Mouse (Mus musculus) liver, embryonic 15.5 days (tissue): ENCODE results near the gene Pnck. TPM values are rescaled to one million over a fixed set of nuclear protein-coding genes. Genes with fewer than 3 reads are reported as not detected.

ENCODE experiments used
- ATAC-seq: fragments of 200-750 bp; cut with Nextera tagmentation; 2 replicates; pipeline ENCODE4 v1.8.0; 2017; ENCODE audit warnings: moderate number of reproducible peaks, mild to moderate bottlenecking, moderate library complexity; ENCODE audit not compliant: insufficient read depth
- H3K27ac ChIP-seq: fragments of 300-500 bp; sonication (generic); replicated peaks from 2 replicates; pipeline ENCODE4 v1.5.1; 2015; ENCODE audit warnings: mild to moderate bottlenecking, inconsistent platforms
- H3K27me3 ChIP-seq: fragments of 300-500 bp; sonication (generic); 2 replicates; pipeline ENCODE4 v1.6.1; 2015; ENCODE audit warnings: mild to moderate bottlenecking, inconsistent platforms
- H3K36me3 ChIP-seq: fragments of 300-500 bp; sonication (generic); replicated peaks from 2 replicates; pipeline ENCODE4 v1.6.1; 2015; ENCODE audit warnings: moderate library complexity, mild to moderate bottlenecking, inconsistent platforms
- H3K4me1 ChIP-seq: fragments of 300-500 bp; sonication (generic); replicated peaks from 2 replicates; pipeline ENCODE4 v1.6.1; 2015; ENCODE audit warnings: inconsistent platforms
- H3K4me2 ChIP-seq: fragments of 300-500 bp; sonication (generic); 2 replicates; pipeline ENCODE4 v1.6.1; 2015; ENCODE audit warnings: moderate library complexity, mild to moderate bottlenecking, inconsistent platforms
- H3K4me3 ChIP-seq: fragments of 300-500 bp; sonication (generic); replicated peaks from 2 replicates; pipeline ENCODE4 v1.5.1; 2015; ENCODE audit warnings: mild to moderate bottlenecking, inconsistent platforms
- H3K9ac ChIP-seq: fragments of 300-500 bp; sonication (generic); 2 replicates; pipeline ENCODE4 v1.6.1; 2015; ENCODE audit warnings: moderate library complexity, mild to moderate bottlenecking, inconsistent platforms
- H3K9me3 ChIP-seq: fragments of 300-500 bp; sonication (generic); replicated peaks from 2 replicates; pipeline ENCODE4 v1.6.1; 2016; ENCODE audit warnings: inconsistent platforms
- WGBS: fragments of 180-500 bp; shearing (Covaris S2); methylation state at CpG from one replicate; pipeline ENCODE4 v1.1.7; 2015; ENCODE audit warnings: mixed read lengths; ENCODE audit not compliant: insufficient replicate concordance; 5-methylcytosine and 5-hydroxymethylcytosine counted together
- polyA plus RNA-seq: library from polyadenylated mRNA; unstranded; fragments of >200 nt; fragmentation: Nextera tagmentation; extraction: Ambion mirVana; gene quantifications from 2 replicates; pipeline ENCODE4 v1.2.1, GENCODE M21; 2015

The Pnck gene
- polyA plus RNA-seq, 1 experiment from 2014 or later: 1.1 TPM

GRCm38 (mm10) chrX:73672879-73673618 lies 13.1 kb upstream of the Pnck start, which contains the start of gene Slc6a8:
Slc6a8 (plus strand) TSS chrX:73673150.
- peak within 1 kb of the TSS; percentile 53 for H3K4me3 ChIP-seq
- 16% methylated on average over 56 of the region's 72 CpGs for WGBS
- ATAC-seq: peak; percentile 44
- no peaks in the 10 kb centered on the region; the same call in 1 of the 2 replicates for H3K4me1 ChIP-seq
- peak within 1 kb of the TSS; percentile 21; the same call in 1 of the 2 replicates for H3K9ac ChIP-seq
- peak within 1 kb of the TSS; percentile 70 for H3K4me2 ChIP-seq
- H3K27me3 ChIP-seq: peaks cover 45% of the 10 kb centered on the region
- H3K9me3 ChIP-seq: no peaks in the 10 kb centered on the region
- H3K27ac ChIP-seq: no peak within 1 kb of the TSS
- no peaks in the 10 kb centered on the region for H3K36me3 ChIP-seq

DNA sequence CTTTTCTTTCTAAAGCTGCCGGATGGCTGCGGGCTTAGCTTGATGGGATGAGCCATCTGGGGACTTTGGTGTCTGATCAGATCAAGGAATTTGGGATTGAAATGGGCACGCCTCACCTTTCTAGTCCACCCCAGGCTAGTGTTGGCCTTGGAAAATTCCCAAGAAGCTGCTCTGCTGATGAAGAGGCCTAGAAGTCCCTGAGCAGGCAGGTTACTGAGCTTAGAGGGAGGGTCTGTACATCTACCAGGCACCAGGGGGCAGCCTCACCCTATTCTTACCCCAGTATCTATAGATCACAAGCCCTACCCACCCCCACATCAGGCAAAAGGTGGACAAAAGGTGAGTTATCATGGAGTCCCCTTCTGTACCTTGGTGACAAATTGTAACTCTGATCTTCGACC lies 12.1 kb upstream of the Pnck start:
- WGBS: 55% methylated on average over 4 of the region's 4 CpGs
- no peak overlapping the region for H3K4me2 ChIP-seq

GRCm38 (mm10) chrX:73663143-73663542 lies 3.2 kb upstream of the Pnck start:
- no peak overlapping the region for H3K4me2 ChIP-seq
- H3K27me3 ChIP-seq: peaks cover 19% of the 10 kb centered on the region
- H3K36me3 ChIP-seq: no peaks in the 10 kb centered on the region
- H3K4me1 ChIP-seq: no peaks in the 10 kb centered on the region
- ATAC-seq: no peak
- no peak overlapping the region for H3K27ac ChIP-seq
- H3K9ac ChIP-seq: no peak overlapping the region
- no peaks in the 10 kb centered on the region for H3K9me3 ChIP-seq
- H3K4me3 ChIP-seq: no peak overlapping the region

More for the DNA sequence above, 12.1 kb upstream of the Pnck start:
- no peak for ATAC-seq
- H3K27me3 ChIP-seq: peaks cover 45% of the 10 kb centered on the region
- no peaks in the 10 kb centered on the region for H3K9me3 ChIP-seq
- H3K36me3 ChIP-seq: no peaks in the 10 kb centered on the region
- no peak overlapping the region for H3K9ac ChIP-seq
- H3K27ac ChIP-seq: no peak overlapping the region
- H3K4me3 ChIP-seq: no peak overlapping the region
- no peaks in the 10 kb centered on the region; the same call in 1 of the 2 replicates for H3K4me1 ChIP-seq

- Histone ChIP-seq H3K27me3 (peaks cover 19% of the 10 kb centered on the region), H3K4me2 (peak overlapping the region; percentile 60), H3K9me3 (no peaks in the 10 kb centered on the region), H3K36me3 (no peaks in the 10 kb centered on the region), H3K27ac (no peak overlapping the region), H3K4me3 (peak overlapping the region; percentile 38), H3K4me1 (no peaks in the 10 kb centered on the region), H3K9ac (no peak overlapping the region)
- 44% methylated on average over 3 of the region's 3 CpGs for WGBS
- no peak for ATAC-seq
Measured at GRCm38 (mm10) chrX:73660284-73660665, 358 bp upstream of the Pnck start.

- Histone ChIP-seq H3K4me3 (no peak overlapping the region), H3K4me2 (no peak overlapping the region), H3K36me3 (no peaks in the 10 kb centered on the region), H3K9me3 (no peaks in the 10 kb centered on the region), H3K27ac (no peak overlapping the region), H3K27me3 (peaks cover 19% of the 10 kb centered on the region), H3K4me1 (no peaks in the 10 kb centered on the region), H3K9ac (no peak overlapping the region)
- WGBS: 59% methylated on average over 13 of the region's 13 CpGs
- ATAC-seq: no peak
Measured at GRCm38 (mm10) chrX:73658936-73659574, 862 bp downstream of the Pnck start.

GRCm38 (mm10) chrX:73658391-73658790 lies 1.5 kb downstream of the Pnck start:
- Histone ChIP-seq H3K4me3 (no peak overlapping the region), H3K27ac (no peak overlapping the region), H3K27me3 (peaks cover 19% of the 10 kb centered on the region), H3K9ac (no peak overlapping the region), H3K4me2 (no peak overlapping the region), H3K9me3 (no peaks in the 10 kb centered on the region), H3K4me1 (no peaks in the 10 kb centered on the region), H3K36me3 (no peaks in the 10 kb centered on the region)
- WGBS: 24% methylated on average over 7 of the region's 7 CpGs
- ATAC-seq: no peak

GRCm38 (mm10) chrX:73655529-73655928 lies 4.4 kb downstream of the Pnck start:
- Histone ChIP-seq H3K36me3 (no peaks in the 10 kb centered on the region), H3K27me3 (peaks cover 13% of the 10 kb centered on the region), H3K4me2 (no peak overlapping the region), H3K4me3 (no peak overlapping the region), H3K9me3 (no peaks in the 10 kb centered on the region), H3K9ac (no peak overlapping the region), H3K27ac (no peak overlapping the region), H3K4me1 (no peaks in the 10 kb centered on the region)
- ATAC-seq: no peak
- 26% methylated on average over 3 of the region's 3 CpGs for WGBS

- H3K27ac ChIP-seq: no peak overlapping the region
- H3K27me3 ChIP-seq: peaks cover 1% of the 10 kb centered on the region; the same call in 1 of the 2 replicates
- ATAC-seq: no peak
- H3K4me3 ChIP-seq: no peak overlapping the region
- H3K9ac ChIP-seq: no peak overlapping the region
- no peak overlapping the region for H3K4me2 ChIP-seq
- no peaks in the 10 kb centered on the region for H3K36me3 ChIP-seq
- no peaks in the 10 kb centered on the region for H3K9me3 ChIP-seq
- 13% methylated on average over 6 of the region's 6 CpGs for WGBS
- no peaks in the 10 kb centered on the region for H3K4me1 ChIP-seq
Measured at GRCm38 (mm10) chrX:73654177-73654576, 5.7 kb downstream of the Pnck start.

DNA sequence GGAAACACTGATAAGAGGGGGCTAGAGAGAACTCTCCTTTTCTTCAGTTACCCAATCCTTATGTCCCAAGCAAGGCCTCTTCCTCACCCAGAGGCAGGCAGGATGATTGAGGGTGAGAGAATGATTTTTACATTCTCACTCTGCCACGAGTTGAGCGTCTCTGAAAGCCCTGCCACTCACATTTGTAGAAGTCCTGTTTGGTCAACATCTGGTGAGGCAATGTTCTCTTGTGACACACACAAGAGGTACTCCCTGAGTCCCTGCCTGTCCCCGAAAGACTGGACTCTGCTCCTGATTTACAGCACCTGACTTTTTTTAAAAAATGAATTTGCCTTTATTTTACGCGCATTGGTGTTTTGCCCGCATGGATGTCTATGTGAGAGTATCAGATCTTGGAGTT lies 6.5 kb downstream of the Pnck start:
- no peak for ATAC-seq
- no peaks in the 10 kb centered on the region for H3K9me3 ChIP-seq
- H3K9ac ChIP-seq: no peak overlapping the region
- H3K4me1 ChIP-seq: no peaks in the 10 kb centered on the region
- H3K4me3 ChIP-seq: no peak overlapping the region
- H3K4me2 ChIP-seq: no peak overlapping the region
- H3K27me3 ChIP-seq: no peaks in the 10 kb centered on the region
- 63% methylated on average over 6 of the region's 6 CpGs for WGBS
- no peaks in the 10 kb centered on the region for H3K36me3 ChIP-seq
- no peak overlapping the region for H3K27ac ChIP-seq

DNA sequence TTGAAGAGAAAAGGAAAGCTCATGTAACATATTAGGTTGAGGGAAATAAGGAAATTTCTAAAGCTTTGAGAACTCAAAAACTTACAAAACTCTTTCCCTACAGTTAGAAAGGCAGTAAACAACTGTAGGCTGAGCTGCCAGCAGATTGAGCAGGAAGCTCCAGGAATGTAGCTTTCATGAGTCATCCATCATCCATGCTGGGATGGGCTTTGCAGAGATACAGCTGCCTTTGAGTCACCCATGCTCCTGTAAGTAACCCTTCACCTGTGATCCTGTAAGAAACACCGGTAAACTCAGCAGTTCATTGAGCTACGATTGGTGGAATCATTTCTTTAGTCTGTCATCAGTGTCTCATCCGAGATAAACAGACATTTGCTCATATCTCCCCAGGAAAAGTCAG lies 9.0 kb downstream of the Pnck start:
- no peaks in the 10 kb centered on the region for H3K36me3 ChIP-seq
- no peaks in the 10 kb centered on the region for H3K9me3 ChIP-seq
- no peak overlapping the region for H3K4me3 ChIP-seq
- no peaks in the 10 kb centered on the region for H3K27me3 ChIP-seq
- no peak for ATAC-seq
- no peak overlapping the region for H3K4me2 ChIP-seq
- H3K9ac ChIP-seq: no peak overlapping the region
- no peaks in the 10 kb centered on the region for H3K4me1 ChIP-seq
- WGBS: 54% methylated on average over 3 of the region's 3 CpGs
- no peak overlapping the region for H3K27ac ChIP-seq

DNA sequence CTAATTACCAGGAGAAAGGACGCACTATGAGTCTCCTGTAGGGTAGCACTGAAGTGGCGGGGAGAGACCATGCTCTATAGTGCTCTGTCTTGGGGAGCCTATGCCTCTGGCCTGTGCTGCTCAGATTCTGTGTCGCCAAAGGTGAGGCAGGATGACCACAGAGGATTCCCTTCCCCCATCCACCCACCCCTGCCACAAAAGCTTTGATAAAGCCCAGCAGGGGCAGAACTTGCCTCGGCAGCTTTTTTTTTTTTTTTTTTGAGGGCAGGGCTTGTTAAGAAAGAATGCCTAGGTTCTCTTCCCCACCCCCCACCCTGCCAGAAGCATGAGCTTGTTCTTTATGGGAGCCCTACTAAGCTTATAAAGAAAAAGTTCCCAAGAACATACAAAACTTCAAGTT lies 14.8 kb downstream of the Pnck start:
- 31% methylated on average over 4 of the region's 4 CpGs for WGBS
- Histone ChIP-seq H3K9me3 (no peaks in the 10 kb centered on the region), H3K27ac (no peak overlapping the region), H3K4me1 (no peaks in the 10 kb centered on the region), H3K36me3 (no peaks in the 10 kb centered on the region), H3K4me3 (no peak overlapping the region), H3K27me3 (peaks cover 19% of the 10 kb centered on the region), H3K9ac (no peak overlapping the region), H3K4me2 (no peak overlapping the region)
- no peak for ATAC-seq
